8 mouse cellular contexts compared by ENCODE assay signal in genomic region chr12:86000641-86001073, GRCm38 (mm10).
A peak's percentile ranks its signal among the peaks of the same experiment; 100 is the strongest.
DNase-seq lines count a peak whose midpoint lies in the region; ATAC-seq lines count a peak whose summit lies in the region.

No protein-coding gene starts in this region.

- H3K27ac ChIP-seq in kidney, embryonic 14.5 days (ENCODE audit: low read depth, low read length): peak overlapping the region; percentile 92
- no peak overlapping the region for H3K27ac ChIP-seq in hindbrain, embryonic 11.5 days (ENCODE audit: low read depth, low read length)
- H3K27ac ChIP-seq in limb, embryonic 13.5 days: peak overlapping the region; percentile 96
- H3K27ac ChIP-seq in stomach, embryonic 14.5 days (ENCODE audit: low read length): peak overlapping the region; percentile 82

- peak overlapping the region; percentile 21; the same call in 1 of the 2 replicates for H3K4me2 ChIP-seq in kidney, embryonic 14.5 days (replicated peaks; ENCODE audit: low read depth, low read length)
- H3K4me2 ChIP-seq in hindbrain, embryonic 11.5 days (replicated peaks; ENCODE audit: low read depth, low read length): no peak overlapping the region
- peak overlapping the region; percentile 46 for H3K4me2 ChIP-seq in limb, embryonic 13.5 days (replicated peaks)
- 0 out of 2 replicates have a peak overlapping the region, but pooled peaks have one; percentile 3 for H3K4me2 ChIP-seq in stomach, embryonic 14.5 days (replicated peaks; ENCODE audit: low read depth, low read length)

- H3K9me3 ChIP-seq in kidney, embryonic 14.5 days (ENCODE audit: control insufficient read depth, low read length): no peaks in the 10 kb centered on the region
- no peaks in the 10 kb centered on the region for H3K9me3 ChIP-seq in hindbrain, embryonic 11.5 days (ENCODE audit: control insufficient read depth, low read length)
- no peaks in the 10 kb centered on the region for H3K9me3 ChIP-seq in limb, embryonic 13.5 days
- H3K9me3 ChIP-seq in stomach, embryonic 14.5 days (ENCODE audit: control insufficient read depth, low read depth, low read length): no peaks in the 10 kb centered on the region

- 8% methylated on average over 9 of the region's 9 CpGs for WGBS in kidney, embryonic 14.5 days
- WGBS in hindbrain, embryonic 11.5 days: 48% methylated on average over 9 of the region's 9 CpGs
- 16% methylated on average over 9 of the region's 9 CpGs for WGBS in limb, embryonic 13.5 days
- 24% methylated on average over 9 of the region's 9 CpGs for WGBS in stomach, embryonic 14.5 days

- no peak overlapping the region for H3K4me3 ChIP-seq in kidney, embryonic 14.5 days (ENCODE audit: low read length)
- no peak overlapping the region for H3K4me3 ChIP-seq in hindbrain, embryonic 11.5 days (ENCODE audit: low read depth, low read length)
- no peak overlapping the region for H3K4me3 ChIP-seq in limb, embryonic 13.5 days
- no peak overlapping the region for H3K4me3 ChIP-seq in stomach, embryonic 14.5 days (ENCODE audit: low read depth, low read length)

- H3K36me3 ChIP-seq in kidney, embryonic 14.5 days (ENCODE audit: control insufficient read depth, insufficient read depth, low read length): no peaks in the 10 kb centered on the region
- no peaks in the 10 kb centered on the region for H3K36me3 ChIP-seq in hindbrain, embryonic 11.5 days (ENCODE audit: control insufficient read depth, insufficient read depth, low read length)
- H3K36me3 ChIP-seq in limb, embryonic 13.5 days: peaks cover 4% of the 10 kb centered on the region; the same call in 1 of the 2 replicates
- H3K36me3 ChIP-seq in stomach, embryonic 14.5 days (ENCODE audit: control insufficient read depth, insufficient read depth, low read length): no peaks in the 10 kb centered on the region; the same call in 1 of the 2 replicates

- H3K27me3 ChIP-seq in kidney, embryonic 14.5 days (ENCODE audit: control insufficient read depth, insufficient read depth, low read length): no peaks in the 10 kb centered on the region
- no peaks in the 10 kb centered on the region for H3K27me3 ChIP-seq in hindbrain, embryonic 11.5 days (ENCODE audit: control insufficient read depth, insufficient read depth, low read length)
- no peaks in the 10 kb centered on the region for H3K27me3 ChIP-seq in limb, embryonic 13.5 days
- H3K27me3 ChIP-seq in stomach, embryonic 14.5 days (ENCODE audit: control insufficient read depth, insufficient read depth, low read length): no peaks in the 10 kb centered on the region

- peak; percentile 87 for ATAC-seq in kidney, embryonic 14.5 days (ENCODE audit: low FRiP score, low TSS enrichment)
- no peak for ATAC-seq in hindbrain, embryonic 11.5 days (ENCODE audit: low FRiP score)
- ATAC-seq in limb, embryonic 13.5 days (ENCODE audit: low FRiP score, low read depth): peak; percentile 90
- ATAC-seq in stomach, embryonic 14.5 days (ENCODE audit: insufficient number of reproducible peaks, insufficient read depth, low FRiP score, low read depth): peak; percentile 67; the same call in 1 of the 2 replicates
- no peak for ATAC-seq in CD4-positive, CD25-positive, alpha-beta regulatory T cell, adult 4 months

- no peak overlapping the region for H3K9ac ChIP-seq in kidney, embryonic 14.5 days (ENCODE audit: low read depth, low read length)
- H3K9ac ChIP-seq in hindbrain, embryonic 11.5 days (ENCODE audit: low read depth, low read length): no peak overlapping the region
- no peak overlapping the region for H3K9ac ChIP-seq in limb, embryonic 13.5 days
- no peak overlapping the region for H3K9ac ChIP-seq in stomach, embryonic 14.5 days (replicated peaks; ENCODE audit: low read depth, low read length)

- H3K4me1 ChIP-seq in kidney, embryonic 14.5 days (ENCODE audit: control insufficient read depth, insufficient read depth, low read length): peaks cover 11% of the 10 kb centered on the region
- no peaks in the 10 kb centered on the region for H3K4me1 ChIP-seq in hindbrain, embryonic 11.5 days (replicated peaks; ENCODE audit: control insufficient read depth, insufficient read depth, low read length)
- peaks cover 24% of the 10 kb centered on the region for H3K4me1 ChIP-seq in limb, embryonic 13.5 days
- peaks cover 5% of the 10 kb centered on the region for H3K4me1 ChIP-seq in stomach, embryonic 14.5 days (ENCODE audit: control insufficient read depth, insufficient read depth, low read length)

- no peak for DNase-seq in kidney, adult 18-20 months
- peak; percentile 76 for DNase-seq in brain, adult 2 months (ENCODE audit: low read depth, low spot score)
- peak; percentile 48 for DNase-seq in gastrocnemius, adult 18-20 months (ENCODE audit: low spot score)
- DNase-seq in hindbrain, embryonic 11.5 days (ENCODE audit: low spot score): peak; percentile 22

Comparison
In these comparisons a context has a peak if more than half of its experiments do, and no peak if none do; other contexts are left out.
1. ATAC-seq: peak in kidney, embryonic 14.5 days (single experiment), limb, embryonic 13.5 days (single experiment) and stomach, embryonic 14.5 days (single experiment); none in hindbrain, embryonic 11.5 days (single experiment) and CD4-positive, CD25-positive, alpha-beta regulatory T cell, adult 4 months (single experiment).